Mouse (Mus musculus) erythroblast, embryonic 14.5 days (primary cell): ENCODE data around the gene Cep170. TPM values are rescaled to one million over a fixed set of nuclear protein-coding genes. Genes with fewer than 3 reads are reported as not detected.

Source experiments
- H3K27me3 ChIP-seq: 2 replicates; pipeline ENCODE4 v1.6.1; 2012; ENCODE audit warnings: inconsistent platforms; ENCODE audit not compliant: control insufficient read depth
- H3K36me3 ChIP-seq: 2 replicates; pipeline ENCODE4 v1.6.1; 2012; ENCODE audit warnings: mild to moderate bottlenecking, inconsistent platforms; ENCODE audit not compliant: control insufficient read depth
- H3K4me1 ChIP-seq: 2 replicates; pipeline ENCODE4 v1.6.1; 2012; ENCODE audit warnings: inconsistent platforms; ENCODE audit not compliant: control insufficient read depth
- H3K4me3 ChIP-seq: replicated peaks from 2 replicates; pipeline ENCODE3; 2012; ENCODE audit warnings: moderate library complexity, mild to moderate bottlenecking, inconsistent platforms
- H3K9me3 ChIP-seq: 2 replicates; pipeline ENCODE4 v1.6.1; 2012; ENCODE audit warnings: low read length, inconsistent platforms, mixed read lengths; ENCODE audit not compliant: control insufficient read depth
- GATA1 ChIP-seq: IDR thresholded peaks from 2 replicates; pipeline ENCODE4 v1.6.1; 2012; ENCODE audit warnings: low read length, inconsistent platforms, mixed read lengths
- TAL1 ChIP-seq: IDR thresholded peaks from 3 replicates; pipeline ENCODE4 v1.6.1; 2012; ENCODE audit warnings: low read length, inconsistent platforms, mixed read lengths
- polyA plus RNA-seq: library from polyadenylated mRNA; stranded (reverse); fragments of >175 nt; gene quantifications from 2 replicates; pipeline ENCODE4 v1.2.3, GENCODE M21; 2012

Gene Cep170
- polyA plus RNA-seq, 1 experiment: 0.03 TPM

- no peaks in the 10 kb centered on the region for H3K27me3 ChIP-seq
- TF ChIP-seq GATA1 (no peak), TAL1 (no peak)
- H3K4me1 ChIP-seq: no peaks in the 10 kb centered on the region
- H3K9me3 ChIP-seq: no peaks in the 10 kb centered on the region
- peaks cover 24% of the 10 kb centered on the region for H3K36me3 ChIP-seq
- H3K4me3 ChIP-seq: no peak overlapping the region
Measured at GRCm38 (mm10) chr1:176774533-176774932, 39.3 kb downstream of the Cep170 start.

DNA sequence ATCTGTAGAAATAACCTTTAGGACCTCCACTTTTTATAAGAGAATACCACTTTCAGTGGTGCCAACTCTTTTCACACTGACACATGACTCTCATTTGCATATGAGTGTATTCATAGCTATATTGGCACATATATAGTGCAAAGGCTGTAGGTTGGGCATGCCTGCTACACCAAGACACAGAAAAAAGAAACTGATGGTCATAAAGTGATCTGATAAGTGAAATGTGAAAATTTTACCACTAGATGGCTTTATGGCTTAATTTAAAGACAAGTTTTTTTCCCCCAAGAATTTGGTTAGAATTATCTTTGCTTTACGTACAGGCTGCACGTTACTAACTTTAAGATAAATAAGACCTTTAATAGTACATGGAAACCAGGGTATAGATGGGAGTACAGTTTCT lies 51.6 kb downstream of the Cep170 start:
- H3K4me3 ChIP-seq: no peak overlapping the region
- no peaks in the 10 kb centered on the region for H3K9me3 ChIP-seq
- TF ChIP-seq GATA1 (no peak), TAL1 (no peak)
- peaks cover 7% of the 10 kb centered on the region for H3K36me3 ChIP-seq
- no peaks in the 10 kb centered on the region for H3K27me3 ChIP-seq
- no peaks in the 10 kb centered on the region for H3K4me1 ChIP-seq

DNA sequence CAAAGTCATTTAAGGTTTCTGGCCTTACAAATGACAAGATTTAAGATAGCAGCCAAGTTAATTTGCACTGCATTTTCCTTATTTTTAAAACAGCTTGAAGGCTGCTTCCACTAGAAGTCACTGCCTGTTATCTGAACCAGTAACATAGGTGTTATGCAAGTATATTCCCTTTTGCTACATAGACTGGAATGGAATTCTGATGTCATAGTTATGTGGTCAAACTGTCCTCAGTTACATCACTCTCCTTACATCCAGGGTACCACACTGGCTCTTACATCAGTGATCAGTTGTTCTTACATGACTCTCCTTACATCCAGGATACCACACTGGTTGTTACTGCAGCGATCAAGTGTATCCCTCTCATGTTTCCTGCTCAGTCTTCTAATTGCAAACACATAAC lies 53.2 kb downstream of the Cep170 start:
- no peaks in the 10 kb centered on the region for H3K4me1 ChIP-seq
- TF ChIP-seq TAL1: no peak
- TF ChIP-seq GATA1: no peak
- peaks cover 13% of the 10 kb centered on the region for H3K36me3 ChIP-seq
- H3K27me3 ChIP-seq: no peaks in the 10 kb centered on the region
- no peak overlapping the region for H3K4me3 ChIP-seq
- H3K9me3 ChIP-seq: no peaks in the 10 kb centered on the region

DNA sequence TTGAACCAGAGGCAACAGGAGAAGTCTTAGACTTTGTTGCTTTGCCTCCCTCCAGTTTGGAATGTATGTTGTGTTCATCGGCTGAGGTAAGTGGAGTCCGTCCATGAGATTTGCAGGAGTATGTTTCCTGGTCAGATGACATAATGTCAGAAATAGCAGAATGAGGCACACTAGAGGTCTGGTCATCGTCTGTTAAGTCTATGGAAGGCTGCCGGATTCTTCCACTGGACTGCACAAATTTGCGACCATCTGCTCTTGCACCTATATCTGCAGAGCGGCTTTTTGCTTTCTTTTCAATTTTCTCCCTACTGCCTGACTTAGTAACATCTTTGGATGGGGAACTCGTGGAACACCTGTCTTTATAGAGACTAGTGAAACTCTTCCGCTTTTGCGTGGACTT lies 58.3 kb downstream of the Cep170 start:
- no peaks in the 10 kb centered on the region for H3K9me3 ChIP-seq
- no peaks in the 10 kb centered on the region for H3K4me1 ChIP-seq
- peaks cover 25% of the 10 kb centered on the region for H3K36me3 ChIP-seq
- no peak for TF ChIP-seq TAL1
- no peak for TF ChIP-seq GATA1
- H3K4me3 ChIP-seq: no peak overlapping the region
- no peaks in the 10 kb centered on the region for H3K27me3 ChIP-seq

GRCm38 (mm10) chr1:176753861-176754718 lies 59.8 kb downstream of the Cep170 start:
- no peaks in the 10 kb centered on the region for H3K4me1 ChIP-seq
- TF ChIP-seq TAL1: no peak
- no peak for TF ChIP-seq GATA1
- H3K36me3 ChIP-seq: peaks cover 29% of the 10 kb centered on the region
- no peaks in the 10 kb centered on the region for H3K27me3 ChIP-seq
- H3K4me3 ChIP-seq: no peak overlapping the region
- H3K9me3 ChIP-seq: no peaks in the 10 kb centered on the region

DNA sequence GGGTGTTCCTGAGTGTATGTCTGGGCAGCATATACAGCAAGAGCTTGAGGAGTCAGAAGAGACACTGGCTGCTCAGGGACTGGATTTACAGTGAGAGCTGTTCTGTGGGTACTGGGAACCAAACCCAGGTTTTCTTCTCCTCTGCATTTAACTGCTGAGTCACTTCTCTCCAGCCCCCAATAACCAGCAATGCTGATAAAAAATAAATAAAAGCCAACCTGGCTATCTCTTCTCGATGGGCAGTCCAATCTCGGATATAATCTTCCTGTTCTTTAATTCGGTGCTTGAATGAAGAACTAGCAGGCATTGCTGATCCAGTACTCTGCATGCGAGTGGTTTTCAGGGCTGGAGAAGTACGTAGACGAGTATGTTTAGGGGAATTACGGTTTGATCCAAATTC lies 64.2 kb downstream of the Cep170 start:
- Histone ChIP-seq H3K27me3 (no peaks in the 10 kb centered on the region), H3K4me1 (no peaks in the 10 kb centered on the region), H3K4me3 (no peak overlapping the region), H3K36me3 (peaks cover 17% of the 10 kb centered on the region), H3K9me3 (no peaks in the 10 kb centered on the region)
- no peak for TF ChIP-seq GATA1
- TF ChIP-seq TAL1: no peak

- TF ChIP-seq GATA1 (no peak), TAL1 (no peak)
- Histone ChIP-seq H3K36me3 (peaks cover 23% of the 10 kb centered on the region), H3K9me3 (no peaks in the 10 kb centered on the region), H3K4me3 (no peak overlapping the region), H3K27me3 (no peaks in the 10 kb centered on the region), H3K4me1 (no peaks in the 10 kb centered on the region)
Measured at GRCm38 (mm10) chr1:176732834-176733233, 81.0 kb downstream of the Cep170 start.

DNA sequence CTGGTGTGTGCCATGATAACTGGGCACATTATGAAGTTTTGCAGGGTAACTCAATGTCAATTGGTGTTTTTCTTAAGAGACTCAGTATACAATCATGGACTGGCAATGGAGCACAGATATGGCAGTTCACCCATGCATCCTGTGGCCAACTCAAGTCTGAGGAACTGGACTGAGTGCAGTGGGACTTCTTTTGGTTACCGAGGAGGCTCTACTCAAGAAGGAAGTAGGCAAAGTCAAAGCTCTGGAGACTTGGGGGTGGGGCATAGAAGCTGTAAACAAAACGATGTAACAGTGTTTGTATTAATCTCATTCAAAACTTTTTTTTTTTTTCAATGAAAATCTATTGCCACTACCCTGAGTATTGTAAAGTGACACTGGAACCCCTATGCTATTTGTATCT lies 83.3 kb downstream of the Cep170 start:
- H3K27me3 ChIP-seq: no peaks in the 10 kb centered on the region
- H3K4me1 ChIP-seq: no peaks in the 10 kb centered on the region
- peaks cover 13% of the 10 kb centered on the region for H3K36me3 ChIP-seq
- H3K4me3 ChIP-seq: no peak overlapping the region
- TF ChIP-seq GATA1 (no peak), TAL1 (no peak)
- no peaks in the 10 kb centered on the region for H3K9me3 ChIP-seq

DNA sequence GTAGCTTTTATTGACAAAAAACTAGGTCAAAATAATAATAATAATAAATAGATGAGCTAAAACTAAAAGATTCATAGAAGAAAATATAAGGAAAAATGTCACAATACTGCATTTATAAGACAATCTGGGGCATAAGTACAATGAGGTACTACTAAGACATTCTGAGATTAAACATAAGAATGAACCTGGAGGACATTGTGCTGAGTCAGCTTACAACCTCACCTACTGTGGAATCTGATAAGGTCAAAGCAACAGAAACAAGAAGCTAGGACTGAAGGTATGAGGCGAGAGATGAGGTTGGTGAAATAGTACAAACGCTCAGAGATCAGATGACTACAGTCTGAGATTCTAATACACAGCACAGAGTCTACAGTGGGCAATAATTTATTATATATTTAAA lies 86.5 kb downstream of the Cep170 start:
- H3K4me3 ChIP-seq: no peak overlapping the region
- TF ChIP-seq TAL1: no peak
- TF ChIP-seq GATA1: no peak
- H3K4me1 ChIP-seq: no peaks in the 10 kb centered on the region
- no peaks in the 10 kb centered on the region for H3K27me3 ChIP-seq
- no peaks in the 10 kb centered on the region for H3K9me3 ChIP-seq
- peaks cover 3% of the 10 kb centered on the region for H3K36me3 ChIP-seq
